Mouse (Mus musculus): ENCODE measurements around the gene Trit1.

DNA sequence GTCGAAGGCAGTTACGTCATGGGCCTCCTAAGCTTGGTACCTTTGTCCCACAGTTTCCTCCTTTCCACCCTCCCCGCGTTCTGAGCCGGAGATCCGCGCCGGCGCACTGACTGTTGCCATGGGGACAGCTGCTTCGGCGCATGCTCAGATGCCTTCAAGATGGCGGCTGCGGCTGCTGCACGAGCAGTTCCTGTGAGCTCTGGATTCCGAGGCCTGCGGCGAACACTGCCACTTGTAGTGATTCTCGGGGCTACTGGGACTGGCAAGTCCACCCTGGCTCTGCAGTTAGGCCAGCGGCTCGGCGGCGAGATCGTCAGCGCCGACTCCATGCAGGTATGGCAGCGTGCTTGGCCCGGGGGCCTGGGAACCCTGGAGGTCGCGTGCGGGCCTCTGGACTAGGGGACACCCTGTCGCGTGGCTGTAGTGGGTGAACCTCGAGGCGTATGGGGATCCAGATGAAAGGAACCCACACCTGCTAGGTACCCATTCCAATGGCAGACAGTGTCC, at the start of gene Trit1:
- TF ChIP-seq CTCF (conservative IDR thresholded peaks at IDR 0.05; ENCODE audit: low read length) (no peak), NANOG (IDR thresholded peaks at IDR 0.05; ENCODE audit: borderline replicate concordance, low read length) (no peak)

All from E14TG2a.4 (cell line).